Mouse (Mus musculus) MEL (cell line): ENCODE measurements at regions not wholly inside any gene's neighbourhood (a gene's known extent, or its start where the extent isn't known, plus 50 kb on each side); places are given as distances from the start of the nearest gene placed in this dataset.

Experiments
- DNase-seq: peaks from one replicate; pipeline ENCODE4 v3.0.0; 2011; ENCODE audit warnings: low read depth, low spot score
- H3K27ac ChIP-seq: 2 replicates; pipeline ENCODE4 v1.5.1; 2012; ENCODE audit warnings: low read depth, mild to moderate bottlenecking, control low read depth, low read length, moderate library complexity; ENCODE audit not compliant: control insufficient read depth
- H3K27me3 ChIP-seq, 2 experiments: fragments of 150-350 bp in 1 of 2; sonication (generic) in 1 of 2; 2 replicates each; pipeline ENCODE4 v1.6.1; 2012; ENCODE audit warnings: low read length in 2 of 2, mild to moderate bottlenecking in 2 of 2, improper control_type of control experiment in 1 of 2, moderate library complexity in 1 of 2; ENCODE audit not compliant: insufficient read depth in 2 of 2, control insufficient read depth in 1 of 2
- H3K36me3 ChIP-seq, 2 experiments: 2 replicates each; pipeline ENCODE4 v1.6.1; 2012 to 2014; ENCODE audit warnings: low read length in 2 of 2, improper control_type of control experiment in 1 of 2, inconsistent platforms in 1 of 2, mild to moderate bottlenecking in 1 of 2; ENCODE audit not compliant: insufficient read depth in 2 of 2, control insufficient read depth in 1 of 2
- H3K4me1 ChIP-seq, 2 experiments: fragments of 150-350 bp in 1 of 2; sonication (generic) in 1 of 2; 2 replicates each; pipeline ENCODE4 v1.6.1; 2012; ENCODE audit warnings: low read length in 2 of 2, improper control_type of control experiment in 1 of 2, mild to moderate bottlenecking in 1 of 2; ENCODE audit not compliant: insufficient read depth in 2 of 2, control insufficient read depth in 1 of 2
- H3K4me3 ChIP-seq, 2 experiments: fragments of 150-350 bp in 1 of 2; sonication (generic) in 1 of 2; 2 replicates each; pipeline ENCODE4 v1.5.1; 2012; ENCODE audit warnings: low read depth in 2 of 2, low read length in 2 of 2, mild to moderate bottlenecking in 2 of 2, moderate library complexity in 2 of 2, control low read depth in 1 of 2, improper control_type of control experiment in 1 of 2; ENCODE audit not compliant: control insufficient read depth in 1 of 2, insufficient read depth in 1 of 2
- H3K79me2 ChIP-seq: 2 replicates; pipeline ENCODE4 v1.6.1; 2012; ENCODE audit warnings: mild to moderate bottlenecking, low read length, moderate library complexity; ENCODE audit not compliant: control insufficient read depth, poor library complexity, insufficient read depth
- H3K9ac ChIP-seq: 2 replicates; pipeline ENCODE4 v1.6.1; 2012; ENCODE audit warnings: low read depth, mild to moderate bottlenecking, control low read depth, low read length, moderate library complexity; ENCODE audit not compliant: control insufficient read depth, poor library complexity, severe bottlenecking
- H3K9me3 ChIP-seq: fragments of 150-350 bp; sonication (generic); replicated peaks from 2 replicates; pipeline ENCODE4 v1.6.1; 2012; ENCODE audit warnings: mild to moderate bottlenecking, low read length, improper control_type of control experiment, moderate library complexity; ENCODE audit not compliant: insufficient read depth
- BHLHE40 ChIP-seq: IDR thresholded peaks from 2 replicates; pipeline ENCODE4 v1.6.1; 2012; ENCODE audit warnings: low read depth, mild to moderate bottlenecking, inconsistent platforms, low read length, improper control_type of control experiment, borderline replicate concordance
- CTCF ChIP-seq, 3 experiments: IDR thresholded peaks in 2 of 3; conservative IDR thresholded peaks in 1 of 3; 2 replicates each; pipeline ENCODE4 v1.5.1; 2011 to 2012; ENCODE audit warnings: low read length in 3 of 3, low read depth in 2 of 3, mild to moderate bottlenecking in 2 of 3, improper control_type of control experiment in 1 of 3, inconsistent platforms in 1 of 3, mixed read lengths in 1 of 3, moderate library complexity in 1 of 3; ENCODE audit not compliant: control insufficient read depth in 1 of 3, insufficient read depth in 1 of 3, poor library complexity in 1 of 3, severe bottlenecking in 1 of 3
- ELF1 ChIP-seq: IDR thresholded peaks from 2 replicates; pipeline ENCODE4 v1.6.1; 2014; ENCODE audit warnings: low read depth, mild to moderate bottlenecking, inconsistent platforms, low read length, improper control_type of control experiment, moderate library complexity
- EP300 ChIP-seq, 2 experiments: IDR thresholded peaks; 2 replicates each; pipeline ENCODE4 v1.6.1; 2011; ENCODE audit warnings: improper control_type of control experiment in 2 of 2, low read length in 2 of 2, low read depth in 1 of 2, mild to moderate bottlenecking in 1 of 2
- ETS1 ChIP-seq: IDR thresholded peaks from 2 replicates; pipeline ENCODE4 v1.6.1; 2012; ENCODE audit warnings: low read depth, mild to moderate bottlenecking, inconsistent platforms, low read length, improper control_type of control experiment, moderate library complexity
- KAT2A ChIP-seq: conservative IDR thresholded peaks from 2 replicates; pipeline ENCODE4 v1.6.1; 2012; ENCODE audit warnings: low read depth, low read length, improper control_type of control experiment, inconsistent platforms
- MAX ChIP-seq: IDR thresholded peaks from 2 replicates; pipeline ENCODE4 v1.6.1; 2011; ENCODE audit warnings: low read length, improper control_type of control experiment
- MEF2A ChIP-seq: IDR thresholded peaks from 2 replicates; pipeline ENCODE4 v1.6.1; 2014; ENCODE audit warnings: low read depth, mild to moderate bottlenecking, inconsistent platforms, low read length, improper control_type of control experiment; ENCODE audit not compliant: poor library complexity, insufficient replicate concordance, severe bottlenecking; ENCODE audit errors: extremely low read depth
- MXI1 ChIP-seq: IDR thresholded peaks from 2 replicates; pipeline ENCODE4 v1.6.1; 2011; ENCODE audit warnings: mild to moderate bottlenecking, low read depth, low read length, improper control_type of control experiment
- RCOR1 ChIP-seq: IDR thresholded peaks from 2 replicates; pipeline ENCODE4 v1.6.1; 2012; ENCODE audit warnings: low read depth, mild to moderate bottlenecking, inconsistent platforms, low read length, improper control_type of control experiment
- SMC3 ChIP-seq: IDR thresholded peaks from 2 replicates; pipeline ENCODE4 v1.6.1; 2011; ENCODE audit warnings: low read depth, low read length, improper control_type of control experiment
- TAL1 ChIP-seq: IDR thresholded peaks from 2 replicates; pipeline ENCODE4 v1.6.1; 2012; ENCODE audit warnings: mild to moderate bottlenecking, inconsistent platforms, low read length, moderate library complexity, mixed read lengths
- TBP ChIP-seq: IDR thresholded peaks from 2 replicates; pipeline ENCODE4 v1.8.0; 2011; ENCODE audit warnings: low read depth, low read length, improper control_type of control experiment
- UBTF ChIP-seq: IDR thresholded peaks from 2 replicates; pipeline ENCODE4 v1.6.1; 2012; ENCODE audit warnings: low read depth, mild to moderate bottlenecking, inconsistent platforms, low read length, improper control_type of control experiment, moderate library complexity, borderline replicate concordance; ENCODE audit not compliant: insufficient read depth
- USF1 ChIP-seq: IDR thresholded peaks from 2 replicates; pipeline ENCODE4 v1.6.1; 2014; ENCODE audit warnings: low read depth, mild to moderate bottlenecking, inconsistent platforms, low read length, improper control_type of control experiment, moderate library complexity
- ZC3H11A ChIP-seq: IDR thresholded peaks from 2 replicates; pipeline ENCODE4 v1.6.1; 2012; ENCODE audit warnings: low read depth, mild to moderate bottlenecking, inconsistent platforms, low read length, improper control_type of control experiment
- ZKSCAN1 ChIP-seq: IDR thresholded peaks from 2 replicates; pipeline ENCODE4 v1.6.1; 2012; ENCODE audit warnings: low read depth, mild to moderate bottlenecking, inconsistent platforms, low read length, improper control_type of control experiment, moderate library complexity
- ZMIZ1 ChIP-seq: IDR thresholded peaks from 2 replicates; pipeline ENCODE4 v1.6.1; 2012; ENCODE audit warnings: low read depth, mild to moderate bottlenecking, inconsistent platforms, low read length, improper control_type of control experiment, moderate library complexity

- Histone ChIP-seq H3K4me1 (no peaks in the 10 kb centered on the region), H3K9ac (no peak overlapping the region), H3K79me2 (no peaks in the 10 kb centered on the region), H3K36me3 (no peaks in the 10 kb centered on the region), H3K27ac (no peak overlapping the region), H3K4me3 (no peak overlapping the region), H3K9me3 (no peaks in the 10 kb centered on the region), H3K27me3 (peaks cover 0 to 3% of the 10 kb centered on the region in 2 experiments; a peak in 2 of 4 replicates)
- no peak for TF ChIP-seq CTCF (IDR thresholded peaks at IDR 0.05 in 2 of 3, conservative IDR thresholded peaks at IDR 0.05 in 1 of 3; ENCODE audit: control insufficient read depth in 1 of 3, insufficient read depth in 1 of 3, low read depth in 2 of 3, low read length in 3 of 3, poor library complexity in 1 of 3, severe bottlenecking in 1 of 3)
- TF ChIP-seq ZC3H11A: no peak
- TF ChIP-seq ETS1: no peak
- TF ChIP-seq MAX: no peak
- no peak for TF ChIP-seq BHLHE40
- TF ChIP-seq UBTF: no peak
- TF ChIP-seq MXI1: no peak
- no peak for TF ChIP-seq SMC3
- no peak for TF ChIP-seq KAT2A
- no peak for TF ChIP-seq ELF1
- no peak for TF ChIP-seq ZMIZ1
- TF ChIP-seq RCOR1: no peak
- TF ChIP-seq TBP: no peak
- TF ChIP-seq ZKSCAN1: no peak
- TF ChIP-seq MEF2A: no peak
- TF ChIP-seq USF1: no peak
- no peak for TF ChIP-seq TAL1
- DNase-seq: no peak
Observed at GRCm38 (mm10) chr12:70611891-70612290, 159.0 kb downstream of the Tmx1 start.

GRCm38 (mm10) chr12:70613244-70613643 is 160.3 kb downstream of the Tmx1 start:
- no peak for TF ChIP-seq EP300 (IDR thresholded peaks at IDR 0.05; ENCODE audit: low read depth in 1 of 2, low read length in 2 of 2)
- no peak for TF ChIP-seq ETS1
- no peak for TF ChIP-seq TAL1
- TF ChIP-seq, all 39 proteins: peak for 0
- H3K27me3 ChIP-seq: peaks cover 0 to 3% of the 10 kb centered on the region in 2 experiments; a peak in 2 of 4 replicates
- H3K36me3 ChIP-seq: no peaks in the 10 kb centered on the region
- H3K79me2 ChIP-seq: no peaks in the 10 kb centered on the region
- no peaks in the 10 kb centered on the region for H3K9me3 ChIP-seq
- no peaks in the 10 kb centered on the region for H3K4me1 ChIP-seq
- DNase-seq: no peak
- no peak overlapping the region for H3K4me3 ChIP-seq
- no peak overlapping the region for H3K27ac ChIP-seq
- no peak overlapping the region for H3K9ac ChIP-seq
